Comparison of ENCODE assay signal across 16 mouse cellular contexts in the genomic region with DNA sequence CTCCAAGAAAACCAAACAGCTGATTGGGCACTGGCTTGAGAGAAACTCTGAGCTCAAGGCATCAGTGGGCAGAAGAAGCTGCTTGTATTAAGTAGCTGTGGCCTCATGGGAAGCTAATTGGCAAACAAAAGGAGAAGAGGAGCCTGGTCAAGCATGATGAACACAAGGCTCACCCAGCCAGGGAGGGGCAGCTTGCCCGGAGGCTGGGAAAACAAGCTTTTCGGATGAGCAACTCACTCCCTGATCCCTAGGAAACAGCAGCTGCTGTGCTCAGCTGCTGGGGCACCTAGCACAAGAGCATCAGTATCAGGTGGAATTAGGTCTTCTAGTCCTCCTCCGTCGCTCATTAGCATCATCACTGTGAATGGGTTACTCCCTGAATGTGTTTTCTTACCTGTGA.
DNase-seq lines count a peak whose midpoint lies in the region; ATAC-seq and TF ChIP-seq lines count a peak whose summit lies in the region.
"Had no signal": no experiment of that assay in that cellular context is flagged by ENCODE, and none has a peak within 500 bp of the region (broad histone marks: within the 10 kb centered on the region; RNA-seq: fewer than 3 reads in every experiment).

No protein-coding gene starts in this region.

- DNase-seq in forebrain, embryonic 14.5 days (ENCODE audit: low spot score): peak; percentile 14
- DNase-seq in Muller cell, postnatal 12 days (ENCODE audit: inconsistent ontology term): peak; percentile 86
- DNase-seq in kidney, postnatal 0 days (ENCODE audit: low spot score): peak; percentile 69
- no peak for DNase-seq in lung, postnatal 10 days
- no peak for DNase-seq in testis, postnatal 14 days (ENCODE audit: low spot score)
- DNase-seq in left cerebral cortex, adult 2 months (ENCODE audit: extremely low spot score in 1 of 2, low spot score in 2 of 2): no peak
- DNase-seq: cerebellum, adult 18-20 months; heart, postnatal 14 days; liver, embryonic 13.5 days; lung, postnatal 14 days; thymus, postnatal 36 days had no signal

- intact Hi-C loops in left cerebral cortex, adult 2 months (cut with DNase I): no loop called here

- H3K4me2 ChIP-seq in forebrain, embryonic 14.5 days (ENCODE audit: low read length): no peak overlapping the region
- no peak overlapping the region for H3K4me2 ChIP-seq in forebrain, embryonic 12.5 days
- no peak overlapping the region for H3K4me2 ChIP-seq in hindbrain, embryonic 12.5 days (replicated peaks)
- no peak overlapping the region for H3K4me2 ChIP-seq in kidney, postnatal 0 days (ENCODE audit: low read length)
- H3K4me2 ChIP-seq: embryonic facial prominence, embryonic 12.5 days; liver, embryonic 13.5 days; stomach, embryonic 15.5 days had no signal

- TF ChIP-seq CTCF in kidney, postnatal 0 days (IDR thresholded peaks at IDR 0.05; ENCODE audit: low read depth): no peak
- TF ChIP-seq CTCF in left cerebral cortex, adult 2 months (IDR thresholded peaks at IDR 0.05): no peak

- no peaks in the 10 kb centered on the region for H3K9me3 ChIP-seq in forebrain, embryonic 14.5 days (replicated peaks; ENCODE audit: control insufficient read depth, low read length)
- H3K9me3 ChIP-seq in forebrain, embryonic 12.5 days: no peaks in the 10 kb centered on the region
- H3K9me3 ChIP-seq in hindbrain, embryonic 12.5 days (replicated peaks): no peaks in the 10 kb centered on the region
- no peaks in the 10 kb centered on the region for H3K9me3 ChIP-seq in kidney, postnatal 0 days (replicated peaks; ENCODE audit: low read length)
- H3K9me3 ChIP-seq: embryonic facial prominence, embryonic 12.5 days; limb, embryonic 10.5 days; stomach, embryonic 15.5 days had no signal

- 30% methylated on average over 4 of the region's 4 CpGs for WGBS in forebrain, embryonic 14.5 days
- 40% methylated on average over 4 of the region's 4 CpGs for WGBS in forebrain, embryonic 12.5 days
- whole genome bisulfite sequencing in hindbrain, embryonic 12.5 days: 47% methylated on average over 4 of the region's 4 CpGs
- 35% methylated on average over 4 of the region's 4 CpGs for WGBS in kidney, postnatal 0 days

- no peak overlapping the region for H3K4me3 ChIP-seq in forebrain, embryonic 14.5 days (ENCODE audit: low read depth, low read length)
- H3K4me3 ChIP-seq in forebrain, embryonic 12.5 days (replicated peaks): no peak overlapping the region
- H3K4me3 ChIP-seq in hindbrain, embryonic 12.5 days: no peak overlapping the region
- no peak overlapping the region for H3K4me3 ChIP-seq in kidney, postnatal 0 days (replicated peaks; ENCODE audit: low read depth, low read length)
- no peak overlapping the region for H3K4me3 ChIP-seq in left cerebral cortex, adult 2 months
- H3K4me3 ChIP-seq: embryonic facial prominence, embryonic 12.5 days; limb, embryonic 10.5 days; liver, embryonic 13.5 days; stomach, embryonic 15.5 days had no signal

- no peak for ATAC-seq in forebrain, embryonic 14.5 days
- ATAC-seq in forebrain, embryonic 12.5 days (ENCODE audit: low FRiP score): no peak
- ATAC-seq in hindbrain, embryonic 12.5 days (ENCODE audit: low FRiP score): peak; percentile 53; the same call in 1 of the 2 replicates
- ATAC-seq in kidney, postnatal 0 days (replicated peaks; ENCODE audit: low FRiP score, low read depth): peak; percentile 61; the same call in 1 of the 2 replicates

- peaks cover 15% of the 10 kb centered on the region for H3K4me1 ChIP-seq in forebrain, embryonic 14.5 days (ENCODE audit: control insufficient read depth, insufficient read depth, low read length)
- peaks cover 28% of the 10 kb centered on the region for H3K4me1 ChIP-seq in forebrain, embryonic 12.5 days
- peaks cover 17% of the 10 kb centered on the region for H3K4me1 ChIP-seq in hindbrain, embryonic 12.5 days
- no peaks in the 10 kb centered on the region for H3K4me1 ChIP-seq in kidney, postnatal 0 days (replicated peaks; ENCODE audit: insufficient read depth, low read length)
- H3K4me1 ChIP-seq: embryonic facial prominence, embryonic 12.5 days; limb, embryonic 10.5 days; liver, embryonic 13.5 days; stomach, embryonic 15.5 days had no signal

- no peaks in the 10 kb centered on the region for H3K36me3 ChIP-seq in forebrain, embryonic 14.5 days (ENCODE audit: control insufficient read depth, insufficient read depth, low read length)
- H3K36me3 ChIP-seq in forebrain, embryonic 12.5 days (replicated peaks): no peaks in the 10 kb centered on the region
- no peaks in the 10 kb centered on the region for H3K36me3 ChIP-seq in hindbrain, embryonic 12.5 days
- no peaks in the 10 kb centered on the region for H3K36me3 ChIP-seq in kidney, postnatal 0 days (ENCODE audit: insufficient read depth, low read length)
- H3K36me3 ChIP-seq: embryonic facial prominence, embryonic 12.5 days; limb, embryonic 10.5 days; liver, embryonic 13.5 days; stomach, embryonic 15.5 days had no signal

- no peak overlapping the region for H3K27ac ChIP-seq in forebrain, embryonic 14.5 days (ENCODE audit: low read depth, low read length)
- H3K27ac ChIP-seq in forebrain, embryonic 12.5 days: no peak overlapping the region
- H3K27ac ChIP-seq in hindbrain, embryonic 12.5 days: peak overlapping the region; percentile 40; the same call in 1 of the 2 replicates
- H3K27ac ChIP-seq in kidney, postnatal 0 days: no peak overlapping the region
- H3K27ac ChIP-seq in left cerebral cortex, adult 2 months: no peak overlapping the region
- H3K27ac ChIP-seq: embryonic facial prominence, embryonic 12.5 days; limb, embryonic 10.5 days; liver, embryonic 13.5 days; stomach, embryonic 15.5 days had no signal

- no peaks in the 10 kb centered on the region for H3K27me3 ChIP-seq in forebrain, embryonic 14.5 days (replicated peaks; ENCODE audit: control insufficient read depth, insufficient read depth, low read length)
- no peaks in the 10 kb centered on the region; the same call in 1 of the 2 replicates for H3K27me3 ChIP-seq in forebrain, embryonic 12.5 days
- no peaks in the 10 kb centered on the region for H3K27me3 ChIP-seq in hindbrain, embryonic 12.5 days
- no peaks in the 10 kb centered on the region for H3K27me3 ChIP-seq in kidney, postnatal 0 days (ENCODE audit: insufficient read depth, low read length)
- H3K27me3 ChIP-seq: embryonic facial prominence, embryonic 12.5 days; liver, embryonic 13.5 days; stomach, embryonic 15.5 days had no signal

- H3K9ac ChIP-seq in forebrain, embryonic 14.5 days (ENCODE audit: low read length): no peak overlapping the region
- H3K9ac ChIP-seq in forebrain, embryonic 12.5 days: no peak overlapping the region
- H3K9ac ChIP-seq in hindbrain, embryonic 12.5 days: no peak overlapping the region
- H3K9ac ChIP-seq in kidney, postnatal 0 days (ENCODE audit: low read depth, low read length): no peak overlapping the region
- H3K9ac ChIP-seq: embryonic facial prominence, embryonic 12.5 days; liver, embryonic 13.5 days; stomach, embryonic 15.5 days had no signal

Comparison
In these comparisons a context has a peak if more than half of its experiments do, and no peak if none do; other contexts are left out.
1. ATAC-seq: peak in hindbrain, embryonic 12.5 days (single experiment) and kidney, postnatal 0 days (single experiment); none in forebrain, embryonic 14.5 days (single experiment) and forebrain, embryonic 12.5 days (single experiment).
2. DNase-seq: peak in forebrain, embryonic 14.5 days (single experiment), Muller cell, postnatal 12 days (single experiment) and kidney, postnatal 0 days (single experiment); none in lung, postnatal 10 days (single experiment), testis, postnatal 14 days (single experiment) and left cerebral cortex, adult 2 months (0 of 2).